Mouse (Mus musculus): ENCODE results near the gene B3gat2.

B3gat2 gene

DNA sequence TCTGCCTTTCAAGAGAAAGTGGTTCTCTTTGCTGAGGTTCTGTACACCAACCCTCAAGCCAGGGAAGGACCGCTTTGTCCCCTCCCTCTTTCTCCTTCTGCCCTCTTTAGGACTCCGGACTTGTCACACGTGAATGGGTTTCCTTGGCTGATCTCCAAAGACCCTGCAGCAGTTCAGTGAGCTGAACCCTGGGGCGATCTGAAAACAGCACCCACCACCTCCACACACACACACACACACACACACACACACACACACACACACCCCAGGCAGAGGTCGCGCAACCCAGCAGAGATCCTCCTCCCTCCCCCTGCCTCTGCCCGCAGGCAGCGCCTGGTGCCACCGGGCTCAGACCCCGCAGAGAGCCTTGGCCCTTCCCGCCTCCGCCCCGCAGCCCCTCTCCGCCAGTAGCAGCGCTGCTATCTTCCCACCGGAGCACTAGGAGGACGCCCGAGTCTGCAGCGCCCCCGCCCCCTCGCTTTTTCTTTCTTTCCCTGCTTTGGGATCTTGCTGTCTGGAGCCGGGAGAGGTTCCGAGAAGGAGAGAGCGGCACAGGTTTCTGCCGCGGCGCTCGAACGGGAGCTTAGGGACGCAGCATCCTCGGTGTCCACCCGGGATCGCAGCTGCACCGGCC is at the start of gene B3gat2:
B3gat2 (plus strand) TSS at position 252 of the 634 bp plus-strand sequence.
- peak; percentile 27 to 47 for DNase-seq (ENCODE audit: low spot score in 2 of 2)

DNA sequence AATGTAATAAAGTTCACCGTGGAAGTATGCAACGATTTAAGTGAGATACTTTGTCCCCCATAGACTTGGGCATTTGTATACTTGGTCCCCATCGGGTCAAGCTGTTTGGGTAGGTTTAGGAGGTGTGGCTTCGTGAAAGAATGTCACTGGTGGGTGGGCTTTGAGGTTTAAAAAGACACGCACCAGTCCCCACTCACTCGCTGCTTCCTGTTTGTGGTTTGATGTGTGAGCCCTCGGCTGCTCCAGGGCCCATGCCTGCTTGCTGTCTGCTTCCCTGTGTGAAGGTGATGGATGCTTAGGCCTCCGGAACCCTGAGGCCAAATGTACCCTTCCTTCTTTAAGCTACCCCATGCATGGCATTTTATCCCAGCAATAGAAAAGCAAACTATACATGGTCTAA is 41.2 kb upstream of the B3gat2 start:
- DNase-seq (ENCODE audit: low spot score in 2 of 2), result no peak

DNA sequence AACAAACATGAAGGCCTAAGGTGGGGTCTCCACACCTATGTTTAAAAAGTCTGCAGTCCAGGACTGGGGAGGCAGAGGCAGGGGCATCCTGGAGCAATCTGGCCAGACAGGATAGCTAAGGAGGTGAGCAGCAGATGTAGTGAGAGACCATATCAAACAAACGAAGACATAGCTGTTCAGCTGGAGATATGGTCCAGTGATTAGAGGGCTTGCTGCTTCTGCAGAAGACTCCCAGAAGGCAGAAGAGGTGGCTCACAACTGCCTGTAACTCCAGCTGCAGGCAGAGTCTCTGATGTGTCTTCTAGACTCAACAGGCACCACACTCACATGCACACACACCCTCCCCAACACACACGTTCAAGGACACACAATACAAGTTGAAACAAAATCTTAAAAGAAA is 40.5 kb upstream of the B3gat2 start:
- no peak for DNase-seq (ENCODE audit: low spot score in 2 of 2)

DNA sequence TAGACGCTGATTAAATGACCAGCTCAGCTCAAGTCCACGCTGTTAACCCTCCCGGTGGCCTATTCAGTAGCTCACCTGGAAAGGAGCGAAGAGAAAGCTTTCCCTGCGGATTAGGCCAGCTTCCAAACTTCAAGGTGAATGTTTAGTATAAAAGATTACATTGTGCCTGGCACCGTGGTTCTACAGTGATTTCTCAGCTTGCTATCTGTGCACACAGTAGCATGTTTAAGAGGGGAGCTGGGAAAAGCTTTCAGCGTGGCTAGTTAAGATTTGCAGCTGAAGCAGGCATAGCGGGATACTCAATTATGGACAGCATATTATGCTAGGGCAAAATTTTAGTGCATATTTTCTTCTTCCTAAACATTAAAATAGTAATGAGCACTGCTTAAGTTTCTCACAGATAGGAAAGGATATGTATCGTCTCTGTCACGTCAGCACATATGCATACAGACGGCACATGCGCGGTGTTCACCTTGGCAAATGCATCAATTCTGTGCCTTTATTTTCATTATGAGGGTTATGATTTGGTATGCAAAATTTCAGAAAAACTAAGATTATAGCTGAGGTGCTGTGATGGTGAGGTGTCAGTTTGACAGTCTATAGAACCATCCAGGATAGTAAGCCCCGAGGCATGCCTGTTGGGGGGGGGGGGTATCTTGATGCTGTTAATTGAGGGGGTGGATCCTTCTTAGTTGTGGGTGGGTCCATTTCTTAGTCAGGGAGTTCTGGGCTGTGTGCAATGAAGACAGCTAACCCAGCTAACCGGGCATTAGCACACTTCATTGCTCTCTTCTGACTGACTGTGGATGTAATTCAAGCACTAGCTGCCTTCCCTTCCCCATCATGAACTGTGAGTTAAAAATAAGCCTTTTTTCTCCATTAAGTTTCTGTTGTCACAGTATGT is 38.8 kb upstream of the B3gat2 start:
- DNase-seq (ENCODE audit: low spot score in 2 of 2), result no peak

DNA sequence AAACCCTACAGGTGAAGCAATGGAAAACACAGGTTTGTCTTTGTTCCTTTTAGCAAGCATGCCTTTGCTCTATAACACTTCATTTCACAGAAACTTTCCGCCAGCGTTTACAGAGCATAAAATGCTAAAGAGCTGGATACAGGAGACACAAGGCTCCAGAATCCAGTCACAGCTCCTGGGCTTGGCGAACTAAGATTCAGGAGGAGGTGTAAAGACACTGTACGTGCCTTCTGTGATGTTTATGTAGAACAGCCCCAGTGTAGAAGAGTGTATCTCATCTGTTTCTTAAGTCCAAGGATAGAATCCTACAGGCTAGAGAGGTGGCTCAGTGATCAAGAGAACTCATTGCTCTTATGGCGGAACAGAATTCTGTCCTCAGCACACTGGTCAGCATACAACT is 30.2 kb upstream of the B3gat2 start:
- DNase-seq (ENCODE audit: low spot score in 2 of 2), result no peak

DNA sequence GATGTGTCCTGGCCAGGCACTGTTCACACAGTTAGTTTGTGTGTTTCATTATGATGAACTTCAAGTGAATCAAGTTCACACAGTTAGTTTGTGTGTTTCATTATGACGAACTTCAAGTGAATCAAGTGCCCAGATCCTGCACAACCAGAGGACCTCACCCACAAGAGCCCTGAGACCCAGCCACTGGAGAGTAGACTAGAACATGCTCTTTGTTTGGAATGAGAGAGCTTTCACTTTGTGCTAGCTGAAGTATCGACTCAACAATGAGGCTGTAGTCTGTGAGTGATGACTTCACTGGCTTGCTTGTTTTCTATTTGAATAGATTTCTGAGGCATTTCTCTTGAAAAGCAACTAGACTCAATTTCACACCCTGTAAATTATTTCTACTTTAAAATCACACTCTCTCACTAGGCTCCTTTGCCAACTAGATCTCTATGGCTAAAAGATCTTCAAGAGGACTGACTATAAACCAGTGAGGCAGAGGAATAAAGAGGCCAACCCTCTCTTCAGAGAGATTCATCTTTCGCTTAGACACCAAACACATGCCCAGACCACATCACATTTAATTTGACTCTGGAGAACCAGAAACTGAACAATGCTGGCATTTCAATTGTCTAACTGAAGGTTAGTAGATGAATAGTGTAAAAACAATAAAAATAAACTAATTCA is 10.6 kb upstream of the B3gat2 start:
- no peak for DNase-seq (ENCODE audit: low spot score in 2 of 2)

DNA sequence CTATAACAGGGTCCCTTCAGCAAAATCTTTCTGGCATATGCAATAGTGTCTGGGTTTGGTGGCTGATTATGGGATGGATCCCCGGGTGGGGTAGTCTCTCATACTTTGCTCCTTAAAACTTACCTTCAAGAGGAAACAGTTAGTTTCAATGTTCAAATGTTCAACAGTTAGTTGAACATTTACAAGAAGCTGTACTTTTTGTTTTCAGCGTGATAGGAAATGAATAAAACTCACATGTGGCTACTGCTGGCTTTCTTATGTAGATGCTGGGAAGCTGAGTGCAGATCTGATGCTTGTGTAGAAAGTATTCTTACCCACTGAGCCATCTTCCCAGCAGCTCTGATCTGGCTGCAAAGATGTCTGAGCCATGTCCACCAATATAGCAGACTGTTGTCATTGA is 8.5 kb upstream of the B3gat2 start:
- no peak for DNase-seq (ENCODE audit: low spot score in 2 of 2)

DNA sequence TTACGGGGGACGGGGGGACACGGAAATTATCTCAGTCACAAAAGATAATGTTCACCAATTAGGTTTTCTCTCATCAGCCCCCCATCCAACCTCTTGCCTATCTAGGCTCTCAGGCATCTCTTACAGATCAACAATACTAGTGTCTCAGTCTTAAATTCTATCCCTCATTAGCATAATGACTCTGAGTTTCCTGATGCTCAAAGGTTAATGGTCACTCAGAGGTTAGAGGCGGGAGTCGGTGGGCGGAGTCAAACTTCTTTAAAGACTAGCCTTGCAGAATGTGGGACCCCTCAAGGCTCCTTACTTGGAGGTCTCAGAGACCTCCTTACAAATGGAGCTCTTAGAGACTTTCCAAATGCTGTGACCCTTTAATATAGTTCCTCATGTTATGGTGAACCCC is 8.0 kb upstream of the B3gat2 start:
- no peak for DNase-seq (ENCODE audit: low spot score in 2 of 2)

DNA sequence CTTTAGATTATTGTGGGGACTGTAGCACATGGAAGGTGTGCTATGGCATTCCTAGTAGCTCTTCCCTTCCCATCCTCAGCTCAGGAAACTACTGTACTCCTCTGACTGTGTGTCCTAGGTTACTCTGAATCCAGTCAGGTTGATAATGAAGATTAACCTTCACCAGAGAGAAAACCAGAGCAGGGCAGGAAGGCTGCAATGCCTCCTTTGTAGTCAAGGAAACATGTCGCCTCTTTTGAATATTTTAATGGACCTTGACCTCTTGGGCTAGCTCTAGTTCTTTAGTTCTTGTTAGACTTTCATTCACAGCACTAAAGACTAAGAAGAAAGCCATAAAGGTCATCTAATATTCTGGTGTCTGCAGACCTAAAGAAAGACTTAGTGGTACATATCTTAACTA is 7.2 kb upstream of the B3gat2 start:
- DNase-seq (ENCODE audit: low spot score in 2 of 2), result no peak

DNA sequence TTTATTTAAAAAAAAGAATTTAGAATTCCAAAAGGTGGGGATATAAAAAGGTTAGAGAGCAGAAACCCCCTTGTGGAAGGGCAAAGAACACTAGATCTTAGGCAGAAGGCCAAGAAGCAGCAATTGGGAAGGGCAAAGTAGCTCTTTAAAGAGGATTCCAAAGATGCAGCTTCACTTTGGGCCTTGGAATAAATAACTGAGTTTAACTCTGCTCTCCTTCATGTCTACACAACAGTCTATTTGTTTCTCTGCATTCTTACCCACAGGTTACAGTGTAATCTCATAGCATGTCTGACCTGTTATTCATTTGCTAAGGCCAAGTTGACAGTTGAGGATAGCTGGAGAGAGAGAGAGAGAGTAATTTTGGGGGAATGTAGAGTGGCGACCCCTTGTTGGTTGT is 6.6 kb upstream of the B3gat2 start:
- DNase-seq (ENCODE audit: low spot score in 2 of 2), result no peak

DNA sequence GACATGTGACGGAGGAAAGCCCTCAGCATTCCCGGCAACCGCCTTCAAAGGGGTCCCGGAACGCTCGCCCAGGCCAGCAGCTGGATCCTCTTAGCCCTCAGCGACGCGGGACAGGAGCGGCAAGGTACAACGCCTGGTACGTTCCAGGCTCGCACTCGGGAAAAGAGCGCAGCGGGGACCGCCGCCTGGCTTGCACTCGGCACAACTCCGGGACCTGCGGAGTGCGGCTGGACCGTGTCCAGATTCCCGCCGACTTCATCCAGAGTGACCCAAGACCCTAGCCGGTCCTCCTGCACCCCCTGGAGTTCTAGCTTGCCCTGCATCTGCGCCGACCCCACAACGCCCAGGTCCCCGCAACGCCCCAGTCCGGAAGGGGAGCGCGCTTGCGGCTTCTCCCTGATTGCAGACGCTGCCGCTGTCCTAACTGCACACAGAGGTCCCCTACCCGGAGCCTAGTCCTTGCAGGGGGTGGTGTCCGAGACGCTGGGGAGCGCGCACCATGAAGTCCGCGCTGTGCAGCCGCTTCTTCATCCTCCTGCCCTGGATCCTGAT is 659 bp downstream of the B3gat2 start:
- DNase-seq (ENCODE audit: low spot score in 2 of 2), result peak; percentile 30 to 39

DNA sequence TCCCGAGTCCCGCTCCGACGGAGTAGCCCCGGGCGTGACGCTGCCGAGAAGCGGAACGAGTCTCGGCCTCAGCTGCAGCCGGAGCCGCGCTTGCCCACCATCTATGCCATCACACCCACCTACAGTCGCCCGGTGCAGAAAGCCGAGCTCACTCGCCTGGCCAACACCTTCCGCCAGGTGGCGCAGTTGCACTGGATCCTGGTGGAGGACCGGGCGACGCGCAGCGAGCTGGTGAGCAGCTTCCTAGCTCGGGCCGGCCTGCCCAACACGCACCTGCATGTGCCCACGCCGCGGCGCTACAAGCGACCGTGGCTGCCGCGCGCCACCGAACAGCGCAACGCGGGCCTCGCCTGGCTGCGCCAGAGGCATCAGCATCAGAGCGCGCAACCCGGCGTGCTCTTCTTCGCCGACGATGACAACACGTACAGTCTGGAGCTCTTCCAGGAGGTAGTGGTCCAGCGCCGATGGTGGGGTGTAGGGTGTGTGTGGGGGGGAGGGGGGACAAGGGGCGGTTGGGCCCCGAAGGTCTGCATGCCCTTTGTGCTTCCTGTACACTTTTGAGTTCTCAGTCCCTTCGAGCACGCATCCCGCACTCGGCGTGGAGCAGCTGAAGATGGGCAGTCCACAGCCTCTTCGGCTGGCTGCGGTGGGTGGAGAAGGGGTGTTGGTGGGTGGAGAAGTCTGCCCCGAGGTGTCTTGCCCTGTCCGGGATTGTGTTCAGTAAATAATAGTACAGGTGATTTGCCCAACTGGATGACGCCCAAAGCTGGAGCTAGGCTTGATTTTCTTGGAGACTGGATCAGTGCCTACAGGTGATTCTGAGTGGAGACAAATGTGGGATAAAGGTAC is 1.5 kb downstream of the B3gat2 start:
- DNase-seq (ENCODE audit: low spot score in 2 of 2), result peak; percentile 96 to 97

DNA sequence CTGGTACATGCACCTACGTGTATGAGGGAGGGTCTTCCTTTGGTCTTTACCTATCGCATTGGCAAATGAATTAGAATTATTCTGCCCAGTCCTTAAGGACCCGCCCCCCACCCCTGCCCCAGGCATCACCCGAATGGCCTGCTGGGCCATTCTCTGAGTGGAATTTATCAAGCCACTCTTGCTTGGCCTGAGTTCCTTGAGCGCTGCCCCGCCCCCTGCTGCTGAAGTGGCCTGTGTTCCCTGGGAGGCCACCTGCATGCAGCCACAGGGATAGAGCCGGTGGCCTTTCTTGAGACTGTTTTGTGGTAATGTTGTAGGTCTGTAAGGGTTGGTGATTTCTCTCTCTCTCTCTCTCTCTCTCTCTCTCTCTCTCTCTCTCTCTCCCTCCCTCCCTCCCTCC is 2.2 kb downstream of the B3gat2 start:
- DNase-seq (ENCODE audit: low spot score in 2 of 2), result no peak

DNA sequence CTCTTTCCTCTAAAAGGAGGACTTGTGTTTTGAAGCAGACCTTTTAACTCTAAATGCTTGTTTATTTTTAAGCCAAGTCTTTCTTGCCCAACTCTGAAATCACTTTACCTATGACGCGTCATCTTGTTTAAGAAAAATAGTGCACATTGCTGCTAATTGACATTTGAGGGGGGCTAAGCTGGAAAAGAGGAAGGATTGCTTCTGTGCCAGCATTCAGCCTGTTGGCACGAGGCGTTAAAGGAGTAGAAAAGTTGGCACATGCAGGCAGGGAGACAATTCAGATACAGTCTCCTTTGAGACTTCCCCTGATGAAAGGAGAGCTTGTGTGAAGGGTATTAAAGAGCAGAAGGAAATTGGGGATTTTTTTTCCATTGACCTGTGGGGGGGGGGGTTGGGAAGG is 3.2 kb downstream of the B3gat2 start:
- no peak for DNase-seq (ENCODE audit: low spot score in 2 of 2)

DNA sequence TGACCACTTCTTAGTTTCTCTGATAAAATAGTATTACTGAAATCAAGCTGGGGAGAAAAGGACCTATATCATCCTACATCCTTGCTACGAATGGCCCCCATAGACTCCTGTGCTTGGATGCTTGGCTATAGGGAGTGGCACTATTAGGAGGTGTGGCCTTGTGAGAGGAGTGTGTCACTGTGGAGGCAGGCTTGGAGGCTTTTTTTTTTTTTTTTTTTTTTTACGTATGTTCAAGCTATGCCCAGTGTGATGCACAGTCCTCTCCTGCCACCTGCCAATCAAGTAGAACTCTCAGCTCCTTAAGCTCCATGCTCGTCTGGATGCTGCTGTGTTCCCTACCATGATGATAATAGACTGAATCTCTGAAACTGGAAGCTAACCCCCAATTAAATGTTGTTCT is 11.5 kb downstream of the B3gat2 start:
- DNase-seq (ENCODE audit: low spot score in 2 of 2), result no peak

DNA sequence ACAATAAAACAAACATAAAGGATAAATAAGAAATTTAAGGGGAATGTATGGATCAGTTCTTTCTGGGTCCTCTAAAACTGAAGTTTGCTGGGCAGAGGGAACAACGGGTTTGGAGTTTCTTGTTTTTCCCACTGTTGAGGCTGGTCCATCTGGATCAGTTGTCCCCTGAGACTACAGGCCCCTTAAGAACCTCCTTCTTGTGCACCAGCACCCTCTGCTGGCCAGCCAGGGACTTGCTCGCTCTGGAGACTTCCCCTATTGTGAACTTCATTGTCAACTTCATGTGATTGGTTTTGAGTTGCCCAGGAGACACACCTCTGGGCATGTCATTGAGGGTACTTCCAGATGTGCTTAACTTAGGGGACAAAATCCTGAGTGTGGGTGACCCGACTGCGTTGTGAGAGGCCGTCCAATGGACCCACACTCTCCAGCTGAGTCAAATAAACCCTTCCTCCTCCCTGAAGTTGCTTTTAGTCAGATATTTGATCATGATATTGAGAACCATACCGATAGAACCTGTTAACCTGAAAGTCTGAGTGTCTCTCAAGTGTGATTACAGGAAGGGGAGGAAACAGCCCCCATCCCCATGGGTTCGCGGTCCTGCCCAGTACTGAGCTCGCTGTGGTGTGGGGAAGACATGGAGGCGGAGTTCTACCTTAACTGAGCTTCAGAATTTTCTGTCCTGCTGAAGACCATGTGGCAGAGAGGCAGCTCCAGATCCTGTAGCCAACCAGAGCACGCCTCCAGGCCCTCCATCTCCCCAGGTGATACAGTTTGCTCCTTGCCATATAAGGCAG is 31.4 kb downstream of the B3gat2 start:
- DNase-seq (ENCODE audit: low spot score in 2 of 2), result peak; percentile 57 to 75

DNA sequence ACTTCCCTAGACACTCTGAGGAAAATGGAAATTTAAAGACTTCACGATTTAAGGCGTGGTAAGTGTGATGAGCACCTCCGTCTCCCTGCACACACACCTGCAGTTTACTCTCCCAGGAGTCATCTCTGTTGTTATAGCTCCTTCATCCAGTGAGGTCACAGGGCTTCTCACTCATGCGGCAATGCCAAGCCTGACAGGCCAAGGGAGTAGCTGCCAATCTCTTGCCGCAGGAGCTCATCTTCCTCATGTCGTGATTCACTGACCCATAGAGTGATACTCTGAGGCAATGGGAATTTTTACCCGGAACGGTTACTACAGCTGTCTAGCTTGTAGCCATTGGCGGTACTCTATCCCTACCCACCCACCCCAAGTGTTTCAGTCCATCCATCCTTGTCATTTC is 36.8 kb downstream of the B3gat2 start:
- no peak for DNase-seq (ENCODE audit: low spot score in 2 of 2)

DNA sequence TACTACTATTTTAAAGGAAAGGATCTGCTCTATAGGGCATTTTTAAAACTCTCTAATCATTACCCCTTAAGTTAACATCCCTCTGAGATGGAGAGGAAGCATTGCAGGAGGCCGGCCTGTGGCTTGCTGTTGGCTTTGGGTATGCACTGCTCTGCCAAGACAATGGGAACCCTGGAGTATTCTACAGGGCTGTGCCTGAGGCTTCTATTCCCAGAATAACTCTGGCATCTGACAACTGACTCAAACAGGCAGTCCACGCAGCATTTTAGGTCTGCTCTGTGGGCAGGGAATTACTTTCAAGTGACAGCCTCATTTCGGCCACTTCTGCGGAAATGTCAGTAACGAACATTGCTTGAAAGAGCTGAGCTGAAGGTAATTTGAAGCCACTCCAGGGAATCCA is 60.1 kb downstream of the B3gat2 start:
- DNase-seq (ENCODE audit: low spot score in 2 of 2), result no peak

DNA sequence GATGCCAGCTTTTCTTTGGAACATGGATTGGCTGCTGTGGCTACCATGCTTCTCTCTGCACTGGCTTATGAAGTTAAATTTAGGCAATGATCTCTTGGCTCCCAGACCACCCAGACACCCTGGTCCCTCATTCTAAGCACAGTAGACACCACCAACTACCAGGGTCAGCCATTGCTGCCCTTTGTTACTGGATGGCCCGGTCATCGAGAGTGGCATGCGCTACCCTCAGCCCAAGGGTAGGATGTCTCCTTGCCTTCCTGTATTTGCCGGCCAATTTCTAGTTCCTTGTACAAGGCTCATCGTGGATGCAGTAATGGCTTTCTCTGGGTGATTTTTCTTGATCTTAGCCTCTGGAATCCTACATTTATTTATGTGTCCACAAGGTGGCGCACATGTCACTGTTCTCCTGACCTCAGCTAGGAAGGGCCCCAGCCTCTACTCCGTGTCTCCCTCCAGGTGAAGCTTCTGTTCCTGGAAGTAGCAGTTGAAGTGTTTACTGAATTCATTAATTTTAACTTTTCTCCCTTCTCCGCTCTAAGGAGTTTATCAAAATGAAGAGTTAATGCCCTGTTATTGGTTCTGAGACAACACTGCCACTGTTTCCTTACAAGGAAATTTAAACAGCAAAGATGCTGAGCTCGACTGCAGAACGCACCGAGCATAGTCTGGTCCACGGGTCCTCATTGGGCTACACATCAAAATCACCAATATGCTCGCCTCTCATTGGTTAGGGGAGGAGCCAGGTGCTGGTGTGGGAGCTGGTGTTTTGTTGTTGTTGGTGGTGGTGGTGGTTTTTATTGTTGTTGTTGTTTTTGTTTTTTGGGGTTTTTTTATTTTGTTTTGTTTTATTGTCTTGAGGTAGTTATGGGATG is 65.6 kb downstream of the B3gat2 start:
- peak; percentile 60 to 62 for DNase-seq (ENCODE audit: low spot score in 2 of 2)

DNA sequence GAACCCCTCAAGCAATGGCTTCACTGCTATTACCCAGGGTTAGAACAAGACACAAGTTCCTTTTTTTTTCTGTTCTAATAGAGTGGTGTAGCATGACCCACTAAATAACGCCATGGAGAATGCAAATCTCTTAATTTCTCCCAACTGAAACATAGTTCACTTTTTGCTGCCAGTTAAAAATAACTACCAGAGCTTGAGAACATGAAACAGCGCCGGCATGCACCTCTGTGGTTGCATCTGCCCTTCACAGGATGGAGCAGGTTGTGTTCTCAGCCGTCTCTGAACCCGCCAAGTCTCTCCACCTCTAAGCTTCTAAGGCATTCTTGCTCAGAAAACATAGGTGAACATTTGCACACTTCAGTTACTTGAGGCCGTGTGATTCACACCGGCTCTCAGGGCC is 72.7 kb downstream of the B3gat2 start:
- no peak for DNase-seq (ENCODE audit: low spot score in 2 of 2)
